Comparison of ENCODE assay signal across 10 mouse cellular contexts in the genomic region with DNA sequence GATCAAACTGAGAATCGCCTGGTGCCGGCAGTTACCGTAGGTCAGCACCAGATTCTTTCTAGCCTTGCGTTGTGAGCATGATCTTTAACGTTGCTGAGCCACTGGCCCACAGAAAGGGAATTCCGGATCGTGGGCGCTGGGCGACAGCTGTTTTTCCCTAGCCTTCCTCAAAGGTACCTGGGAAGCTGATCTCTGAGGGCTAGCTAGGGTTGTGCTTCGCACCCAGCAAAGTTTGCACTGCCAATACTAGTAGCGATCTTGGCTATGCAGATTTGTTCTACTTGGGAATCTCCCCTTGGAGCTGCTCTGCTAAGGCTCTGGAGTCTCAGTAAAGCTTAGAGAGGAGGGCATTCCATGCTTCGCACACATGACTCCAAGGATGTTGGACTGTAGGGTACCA. TPM values are rescaled to one million over a fixed set of nuclear protein-coding genes. Genes with fewer than 3 reads are reported as not detected.
A peak's percentile ranks its signal among the peaks of the same experiment; 100 is the strongest.
DNase-seq lines count a peak whose midpoint lies in the region; ATAC-seq and TF ChIP-seq lines count a peak whose summit lies in the region.
"Had no signal": no experiment of that assay in that cellular context is flagged by ENCODE, and none has a peak within 500 bp of the region (broad histone marks: within the 10 kb centered on the region; RNA-seq: fewer than 3 reads in every experiment).

No protein-coding gene starts in this region.

- peak overlapping the region; percentile 25 for H3K9ac ChIP-seq in midbrain, embryonic 12.5 days (replicated peaks)

- H3K4me2 ChIP-seq in midbrain, embryonic 12.5 days (replicated peaks) = peak overlapping the region; percentile 24; the same call in 1 of the 2 replicates

- no peak for DNase-seq in heart, embryonic 10.5 days (ENCODE audit: low spot score)
- DNase-seq in heart, postnatal 36 days = no peak
- no peak for DNase-seq in hindbrain, embryonic 10.5 days (ENCODE audit: low spot score)
- no peak for DNase-seq in embryo, embryonic 9.5 days (ENCODE audit: extremely low spot score)
- DNase-seq in left cerebral cortex, adult 2 months (ENCODE audit: extremely low spot score in 1 of 2, low spot score in 2 of 2) = no peak
- DNase-seq in adipocyte (ENCODE audit: low spot score) = no peak
- DNase-seq: retina, postnatal 1 day had no signal

- TF ChIP-seq CTCF in left cerebral cortex, adult 2 months (IDR thresholded peaks at IDR 0.05) = no peak

- H3K36me3 ChIP-seq in heart, embryonic 10.5 days = no peaks in the 10 kb centered on the region
- H3K36me3 ChIP-seq in hindbrain, embryonic 10.5 days = no peaks in the 10 kb centered on the region
- H3K36me3 ChIP-seq in midbrain, embryonic 12.5 days = no peaks in the 10 kb centered on the region

- peaks cover 40% of the 10 kb centered on the region for H3K4me1 ChIP-seq in heart, embryonic 10.5 days
- H3K4me1 ChIP-seq in hindbrain, embryonic 10.5 days (replicated peaks) = peaks cover 61% of the 10 kb centered on the region
- peaks cover 29% of the 10 kb centered on the region for H3K4me1 ChIP-seq in midbrain, embryonic 12.5 days

- ATAC-seq in CD4-positive, CD25-positive, alpha-beta regulatory T cell, adult 4 months = peak; percentile 36
- no peak for ATAC-seq in midbrain, embryonic 12.5 days (ENCODE audit: low FRiP score, low read depth)

- 1% methylated on average over 12 of the region's 12 CpGs for WGBS in heart, embryonic 10.5 days
- WGBS in hindbrain, embryonic 10.5 days = under 1% methylated on average over 12 of the region's 12 CpGs
- WGBS in midbrain, embryonic 12.5 days = under 1% methylated on average over 12 of the region's 12 CpGs

- H3K9me3 ChIP-seq in heart, embryonic 10.5 days = no peaks in the 10 kb centered on the region
- H3K9me3 ChIP-seq in hindbrain, embryonic 10.5 days = no peaks in the 10 kb centered on the region
- H3K9me3 ChIP-seq in midbrain, embryonic 12.5 days = no peaks in the 10 kb centered on the region

- intact Hi-C loops in heart, postnatal 36 days (cut with DNase I) = loop anchor here (5.0 kb wide), 1 partner anchor 79 kb away; no protein-coding TSS in a partner anchor
- intact Hi-C loops in left cerebral cortex, adult 2 months (cut with DNase I) = no loop called here

- H3K4me3 ChIP-seq in heart, embryonic 10.5 days = peak overlapping the region; percentile 39
- H3K4me3 ChIP-seq in hindbrain, embryonic 10.5 days = peak overlapping the region; percentile 45
- peak overlapping the region; percentile 29 for H3K4me3 ChIP-seq in midbrain, embryonic 12.5 days
- H3K4me3 ChIP-seq in left cerebral cortex, adult 2 months = no peak overlapping the region

- H3K27me3 ChIP-seq in heart, embryonic 10.5 days (ENCODE audit: insufficient read depth, poor library complexity, severe bottlenecking) = peaks cover 100% of the 10 kb centered on the region
- H3K27me3 ChIP-seq in hindbrain, embryonic 10.5 days (ENCODE audit: insufficient read depth, poor library complexity, severe bottlenecking) = peaks cover 100% of the 10 kb centered on the region
- peaks cover 100% of the 10 kb centered on the region for H3K27me3 ChIP-seq in midbrain, embryonic 12.5 days

- H3K27ac ChIP-seq in heart, embryonic 10.5 days = no peak overlapping the region
- peak overlapping the region; percentile 4; the same call in 1 of the 2 replicates for H3K27ac ChIP-seq in hindbrain, embryonic 10.5 days
- H3K27ac ChIP-seq in midbrain, embryonic 12.5 days (replicated peaks) = 0 out of 2 replicates have a peak overlapping the region, but pooled peaks have one; percentile 21
- H3K27ac ChIP-seq in left cerebral cortex, adult 2 months = no peak overlapping the region

RNA-seq across cellular contexts. Expression of a gene that starts 1.6 kb away (rescaled TPM):
- polyA plus RNA-seq in heart, embryonic 10.5 days (2016; fragmentation: Nextera tagmentation; extraction: Ambion mirVana) = not detected in 2 replicates
- not detected for total RNA-seq in heart, postnatal 36 days (2021)
- polyA plus RNA-seq in CD4-positive, CD25-positive, alpha-beta regulatory T cell, adult 4 months (2017; shearing (Covaris generic)) = not detected
- 13.7 and 13.8 TPM in 2 replicates for polyA plus RNA-seq in hindbrain, embryonic 10.5 days (2016; fragmentation: Nextera tagmentation; extraction: Ambion mirVana)
- polyA plus RNA-seq in midbrain, embryonic 12.5 days (2016; fragmentation: Nextera tagmentation; extraction: Ambion mirVana) = 8.7 and 13.1 TPM in 2 replicates
- under 1 TPM in 1 of 2 experiments, not detected in 1; 0.14 TPM for total RNA-seq in left cerebral cortex, adult 2 months (2021)
- total RNA-seq: left cerebral cortex, adult 18-20 months had no signal

RNA-seq across cellular contexts. Expression of a gene that starts 13.3 kb away (rescaled TPM):
- polyA plus RNA-seq in heart, embryonic 10.5 days (2016; fragmentation: Nextera tagmentation; extraction: Ambion mirVana) = 0.09 TPM in 1 of 2 replicates, not detected in the other
- under 1 TPM; 0.27 to 0.33 TPM for total RNA-seq in heart, postnatal 36 days (2021)
- not detected for polyA plus RNA-seq in CD4-positive, CD25-positive, alpha-beta regulatory T cell, adult 4 months (2017; shearing (Covaris generic))
- polyA plus RNA-seq in hindbrain, embryonic 10.5 days (2016; fragmentation: Nextera tagmentation; extraction: Ambion mirVana) = 0.21 and 0.44 TPM in 2 replicates
- 0.14 and 0.34 TPM in 2 replicates for polyA plus RNA-seq in midbrain, embryonic 12.5 days (2016; fragmentation: Nextera tagmentation; extraction: Ambion mirVana)
- total RNA-seq in left cerebral cortex, adult 2 months (2021) = under 1 TPM; 0.51 to 0.66 TPM

RNA-seq across cellular contexts. Expression of a gene that starts 18.1 kb away (rescaled TPM):
- polyA plus RNA-seq in heart, embryonic 10.5 days (2016; fragmentation: Nextera tagmentation; extraction: Ambion mirVana) = 0.06 TPM in 1 of 2 replicates, not detected in the other
- total RNA-seq in heart, postnatal 36 days (2021) = under 1 TPM; 0.22 to 0.35 TPM
- polyA plus RNA-seq in CD4-positive, CD25-positive, alpha-beta regulatory T cell, adult 4 months (2017; shearing (Covaris generic)) = not detected
- 0.21 and 0.56 TPM in 2 replicates for polyA plus RNA-seq in hindbrain, embryonic 10.5 days (2016; fragmentation: Nextera tagmentation; extraction: Ambion mirVana)
- 0.61 and 1.3 TPM in 2 replicates for polyA plus RNA-seq in midbrain, embryonic 12.5 days (2016; fragmentation: Nextera tagmentation; extraction: Ambion mirVana)
- 100 to 1,000 TPM; 739 to 834 TPM for total RNA-seq in left cerebral cortex, adult 2 months (2021)

RNA-seq across cellular contexts. Expression of a gene that starts 28.2 kb away (rescaled TPM):
- polyA plus RNA-seq in heart, embryonic 10.5 days (2016; fragmentation: Nextera tagmentation; extraction: Ambion mirVana) = 41.7 and 42.7 TPM in 2 replicates
- total RNA-seq in heart, postnatal 36 days (2021) = 10 to 100 TPM; 20.8 to 20.9 TPM
- 10 to 100 TPM; 33.0 to 35.3 TPM for polyA plus RNA-seq in CD4-positive, CD25-positive, alpha-beta regulatory T cell, adult 4 months (2017; shearing (Covaris generic))
- polyA plus RNA-seq in hindbrain, embryonic 10.5 days (2016; fragmentation: Nextera tagmentation; extraction: Ambion mirVana) = 42.6 and 45.1 TPM in 2 replicates
- 56.0 and 64.4 TPM in 2 replicates for polyA plus RNA-seq in midbrain, embryonic 12.5 days (2016; fragmentation: Nextera tagmentation; extraction: Ambion mirVana)
- 100 to 1,000 TPM; 749 to 756 TPM for total RNA-seq in left cerebral cortex, adult 2 months (2021)

RNA-seq across cellular contexts. Expression of a gene that starts 40.1 kb away (rescaled TPM):
- 95.0 and 97.7 TPM in 2 replicates for polyA plus RNA-seq in heart, embryonic 10.5 days (2016; fragmentation: Nextera tagmentation; extraction: Ambion mirVana)
- 100 to 1,000 TPM in 1 of 2 experiments, 10 to 100 TPM in 1; 99.8 to 112 TPM for total RNA-seq in heart, postnatal 36 days (2021)
- 100 to 1,000 TPM; 126 to 187 TPM for polyA plus RNA-seq in CD4-positive, CD25-positive, alpha-beta regulatory T cell, adult 4 months (2017; shearing (Covaris generic))
- 88.7 and 89.0 TPM in 2 replicates for polyA plus RNA-seq in hindbrain, embryonic 10.5 days (2016; fragmentation: Nextera tagmentation; extraction: Ambion mirVana)
- 83.1 and 85.9 TPM in 2 replicates for polyA plus RNA-seq in midbrain, embryonic 12.5 days (2016; fragmentation: Nextera tagmentation; extraction: Ambion mirVana)
- total RNA-seq in left cerebral cortex, adult 2 months (2021) = 10 to 100 TPM; 46.1 to 52.3 TPM

Comparison
In these comparisons a context has a peak if more than half of its experiments do, and no peak if none do; other contexts are left out.
1. H3K27ac ChIP-seq: peak in hindbrain, embryonic 10.5 days (single experiment) and midbrain, embryonic 12.5 days (single experiment); none in heart, embryonic 10.5 days (single experiment) and left cerebral cortex, adult 2 months (single experiment).